Mouse (Mus musculus) right cerebral cortex, postnatal 4 days (tissue): ENCODE results near the gene Vmn1r233.
A peak's percentile ranks its signal among the peaks of the same experiment; 100 is the strongest.

Source experiments
- DNase-seq: peaks from one replicate; pipeline ENCODE4 v3.0.0-alpha.2; 2022

Vmn1r233 gene

DNA sequence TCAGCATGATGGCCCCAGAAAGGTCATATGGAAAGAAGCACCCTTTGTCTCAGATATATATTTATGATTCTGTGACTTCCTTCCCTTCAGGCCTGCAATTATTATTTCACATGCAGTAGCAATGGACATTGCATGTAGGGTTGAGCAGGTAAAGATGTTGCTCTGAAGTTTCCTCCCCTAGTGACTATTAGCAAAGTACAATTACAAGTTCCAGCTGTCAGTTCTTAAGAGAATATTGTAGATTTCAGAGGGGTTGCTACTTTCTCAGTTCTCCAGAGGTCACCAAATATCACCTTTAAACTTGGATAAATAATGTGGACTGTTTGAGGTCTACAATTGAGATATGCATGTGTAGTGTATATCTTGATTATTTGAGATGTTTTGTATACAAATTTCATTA is at the start of gene Vmn1r233:
Gene Vmn1r233, minus strand, starts transcription at position 101 of the 400 bp plus-strand sequence.
- DNase-seq = no peak

DNA sequence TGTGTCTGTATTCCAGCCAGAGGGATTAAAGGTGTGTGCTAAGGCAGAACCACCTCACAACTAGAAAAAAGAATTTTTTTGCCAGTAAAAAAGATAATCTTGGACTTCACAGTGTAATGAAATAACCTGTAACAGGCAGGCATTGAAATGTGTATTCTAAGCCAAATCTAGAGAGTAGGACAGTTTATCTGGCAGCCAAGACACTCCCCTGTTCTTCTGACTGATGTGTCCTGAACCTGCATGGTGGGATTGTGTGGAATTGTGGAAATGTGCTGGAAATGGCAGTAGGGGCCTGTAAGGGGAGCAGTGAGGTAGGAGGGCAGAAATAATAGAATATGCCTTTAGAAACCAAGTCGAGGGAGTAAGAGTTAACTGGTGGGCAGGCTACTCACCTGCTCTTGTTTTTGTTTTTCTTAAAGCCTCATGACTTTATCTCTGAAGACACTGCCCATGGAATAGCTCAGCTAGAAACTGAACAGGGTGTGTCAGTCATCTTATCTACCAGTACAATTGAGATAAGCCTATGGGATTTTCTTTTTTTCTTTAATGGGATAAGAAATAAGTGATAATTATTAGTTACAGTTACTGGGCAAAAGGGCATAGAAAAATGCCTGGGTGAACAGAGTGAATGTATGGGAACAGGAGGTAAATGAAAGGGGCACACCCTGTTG is 22.3 kb upstream of the Vmn1r233 start:
- DNase-seq = no peak

DNA sequence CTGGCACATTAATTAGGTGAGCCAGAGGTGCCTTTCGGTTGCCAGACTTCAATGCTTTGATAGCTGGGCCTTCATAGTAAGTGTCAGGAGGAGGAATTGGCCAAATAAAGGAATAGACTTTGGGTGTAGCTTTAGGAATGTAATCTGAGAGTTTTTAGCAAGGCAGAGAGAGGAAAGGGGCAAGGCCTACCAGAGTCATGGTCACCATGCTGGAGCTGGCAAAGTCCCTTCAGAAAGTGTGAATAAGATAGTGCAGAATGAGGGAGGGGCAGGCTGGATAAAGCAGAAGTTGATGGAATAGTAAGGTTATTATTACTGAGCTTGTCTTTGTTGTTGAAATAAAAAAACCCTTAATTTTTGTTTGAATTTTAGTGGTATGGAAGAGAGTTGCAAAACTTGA is 13.5 kb upstream of the Vmn1r233 start:
- DNase-seq = no peak

DNA sequence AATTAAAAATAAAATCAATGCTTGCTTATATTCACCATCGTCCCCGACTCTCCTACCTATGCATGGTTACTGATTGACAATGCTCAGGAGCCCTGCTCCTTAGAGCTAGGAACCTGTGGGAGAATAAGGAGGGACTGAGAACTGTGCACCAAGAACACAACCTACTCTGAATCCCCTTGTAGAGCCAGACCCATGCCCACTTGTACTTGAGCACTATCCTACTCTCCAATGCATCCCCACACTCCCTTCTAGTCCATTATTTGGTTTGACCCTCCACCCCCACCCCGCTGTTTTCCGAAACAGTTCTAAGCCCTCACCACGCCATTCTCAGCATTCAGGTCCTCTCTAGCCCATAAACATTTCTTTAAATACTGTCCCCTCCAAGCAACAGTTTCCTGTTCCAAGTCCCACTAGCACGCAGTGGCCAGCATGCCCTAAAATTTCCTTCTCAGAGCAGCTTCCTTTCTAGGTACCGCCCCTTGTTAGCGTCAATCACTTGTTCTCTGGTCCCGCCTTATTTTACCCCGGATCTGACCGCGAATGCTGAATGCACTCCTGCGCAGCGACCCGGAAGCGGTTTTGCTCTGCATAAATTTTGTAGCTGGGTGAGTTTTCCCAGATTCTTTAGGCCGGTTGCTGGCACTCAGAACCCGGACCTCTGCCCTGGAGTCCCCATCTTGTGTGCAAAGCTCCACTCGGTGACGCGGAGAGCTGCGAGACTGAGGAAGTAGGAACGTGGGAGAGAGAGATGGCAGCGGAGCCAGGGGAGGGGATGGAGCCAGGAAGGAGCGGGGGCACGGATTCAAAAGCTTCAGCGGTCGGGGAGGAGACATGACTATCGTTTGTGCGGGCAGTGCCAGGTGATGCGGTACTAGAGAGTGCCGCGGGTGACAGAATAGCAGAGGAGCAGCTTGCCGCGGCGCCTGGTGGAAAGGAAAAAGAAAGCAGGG is 12.4 kb upstream of the Vmn1r233 start, which contains the start of gene Zfp160:
Gene Zfp160, plus strand, starts transcription at position 522 of the 950 bp plus-strand sequence.
- DNase-seq = peak; percentile 75

DNA sequence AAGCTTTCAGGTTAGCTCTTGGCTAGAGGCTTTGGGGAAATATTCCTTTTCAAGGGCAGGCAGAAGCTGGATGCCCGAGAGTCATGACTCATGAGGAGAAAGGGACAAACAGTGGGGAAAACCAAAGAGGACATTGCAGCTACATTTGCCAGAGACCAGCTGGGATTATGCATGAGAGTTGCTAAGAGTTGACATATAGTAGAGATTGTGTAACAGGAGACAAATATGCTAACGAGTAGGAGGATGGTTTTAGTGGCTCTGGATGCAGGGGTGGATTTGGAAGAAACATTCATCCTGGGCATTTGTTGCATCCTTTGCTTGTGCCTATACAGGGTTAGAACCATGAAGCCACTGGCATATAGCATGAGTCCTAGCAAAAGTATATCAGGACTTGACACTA is 2.5 kb downstream of the Vmn1r233 start:
- no peak for DNase-seq

GRCm38 (mm10) chr17:20966681-20967080 is 29.6 kb downstream of the Vmn1r233 start:
- no peak for DNase-seq

DNA sequence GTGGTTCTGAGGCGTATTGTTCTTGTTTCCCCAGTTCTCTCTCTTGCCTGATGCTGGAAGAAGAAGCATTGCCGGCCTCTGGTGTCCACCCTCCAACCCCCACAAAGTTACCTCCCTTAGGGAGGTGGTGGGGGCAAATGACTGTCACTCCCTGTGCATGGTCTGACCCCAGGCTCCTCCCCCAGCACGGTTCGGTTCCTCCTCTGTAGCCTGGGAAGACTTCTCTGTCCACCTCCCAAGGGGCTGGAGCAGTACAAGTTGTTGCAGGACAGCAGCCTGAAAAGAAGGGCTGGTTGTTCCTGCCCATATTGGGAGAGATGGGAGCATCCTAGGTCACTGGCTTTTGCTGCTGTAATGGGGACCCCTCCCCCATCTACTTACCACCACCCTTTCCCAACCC is 30.8 kb downstream of the Vmn1r233 start:
- no peak for DNase-seq

- DNase-seq = no peak
Measured at GRCm38 (mm10) chr17:20960386-20960785, 35.9 kb downstream of the Vmn1r233 start.

DNA sequence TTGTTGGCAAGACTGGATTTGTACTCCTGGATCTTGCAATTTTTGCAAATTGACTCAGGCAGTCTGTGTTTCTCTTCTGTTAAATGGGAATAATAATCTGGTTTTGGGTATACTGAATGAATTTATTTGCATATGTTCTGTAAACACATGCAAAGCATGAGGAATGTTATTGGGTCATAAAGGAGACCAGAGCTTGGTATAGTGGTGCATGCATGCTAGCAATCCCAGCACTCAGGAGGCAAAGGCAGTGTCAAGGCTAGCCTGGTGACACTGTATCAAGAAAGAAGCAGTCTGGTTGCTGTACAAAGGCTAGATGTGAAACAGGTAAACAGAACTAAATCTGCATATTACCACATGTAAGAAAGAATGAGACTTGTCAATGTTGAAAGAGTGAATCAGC is 49.6 kb downstream of the Vmn1r233 start:
- no peak for DNase-seq

- DNase-seq = peak; percentile 19
Measured at GRCm38 (mm10) chr17:20946026-20946565, 50.2 kb downstream of the Vmn1r233 start.

DNA sequence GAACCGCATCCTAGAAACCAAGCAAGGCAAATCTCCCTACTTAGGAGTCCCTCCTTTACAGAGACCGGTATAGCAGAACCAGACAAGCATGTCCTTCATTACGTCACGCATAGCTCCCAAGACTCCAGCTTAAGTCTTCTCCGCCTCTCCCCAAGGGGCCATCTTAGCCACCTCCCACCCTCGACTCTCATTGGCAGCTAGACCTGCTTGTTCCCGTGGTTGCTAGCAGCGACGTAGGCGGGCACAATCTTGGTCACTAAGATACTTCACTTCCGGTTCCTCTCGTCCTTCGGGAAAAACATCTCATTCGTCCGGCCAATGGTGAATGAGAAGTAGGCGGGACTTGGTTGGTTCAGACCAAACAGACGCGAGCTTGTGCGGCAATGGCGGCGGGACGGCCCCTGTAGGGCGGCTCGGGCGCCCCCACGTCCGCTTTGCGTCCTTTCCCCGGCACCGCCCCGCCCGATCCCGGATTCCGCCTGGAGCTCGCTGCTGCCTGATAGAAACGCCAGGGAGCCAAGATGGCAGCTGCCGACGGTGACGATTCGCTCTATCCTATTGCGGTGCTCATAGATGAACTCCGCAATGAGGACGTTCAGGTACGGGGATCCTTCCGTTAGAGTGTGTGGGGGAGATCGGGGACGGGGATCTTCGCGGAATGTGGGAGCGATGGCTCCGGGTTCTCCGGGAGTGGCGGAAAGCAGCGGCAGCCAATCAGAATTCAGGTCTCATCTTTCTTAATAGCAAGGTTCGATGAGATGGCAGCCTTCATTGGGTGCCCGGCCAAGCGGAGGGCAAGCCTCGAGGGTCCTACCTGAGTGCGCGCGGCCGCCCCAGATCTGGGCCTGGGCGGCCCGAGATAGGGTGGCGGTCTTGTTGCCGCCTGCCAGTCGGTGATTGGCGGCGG is 51.0 kb downstream of the Vmn1r233 start, which contains the start of gene Ppp2r1a:
Gene Ppp2r1a, plus strand, starts transcription at position 327 of the 907 bp plus-strand sequence.
- peak; percentile 96 for DNase-seq

- DNase-seq = no peak
Measured at GRCm38 (mm10) chr17:20944226-20944625, 52.0 kb downstream of the Vmn1r233 start.
